Mouse (Mus musculus): ENCODE data around the gene Fuca1. TPM values are rescaled to one million over a fixed set of nuclear protein-coding genes. Genes with fewer than 3 reads are reported as not detected.

Fuca1 gene
- total and polyA plus RNA-seq, 3 experiments, result 26.8 to 48.6 TPM; not detected in 1

GRCm38 (mm10) chr4:135879021-135879420, 41.5 kb upstream of the Fuca1 start:
- H3K79me2 ChIP-seq (ENCODE audit: control insufficient read depth, insufficient read depth, low read length, poor library complexity), result peaks cover 1% of the 10 kb centered on the region; the same call in 1 of the 2 replicates
- no peak for TF ChIP-seq POLR2AphosphoS2 (IDR thresholded peaks at IDR 0.05; ENCODE audit: low read length)
- no peak for TF ChIP-seq GABPA (IDR thresholded peaks at IDR 0.05; ENCODE audit: low read depth, low read length)
- no peak for TF ChIP-seq MYB (IDR thresholded peaks at IDR 0.05; ENCODE audit: low read depth, low read length)
- no peak for TF ChIP-seq TAL1 (IDR thresholded peaks at IDR 0.05; ENCODE audit: low read length)
- TF ChIP-seq CTCF (IDR thresholded peaks at IDR 0.05 in 2 of 3, conservative IDR thresholded peaks at IDR 0.05 in 1 of 3; ENCODE audit: control insufficient read depth in 1 of 3, insufficient read depth in 1 of 3, low read depth in 2 of 3, low read length in 3 of 3, poor library complexity in 1 of 3, severe bottlenecking in 1 of 3), result no peak
- no peak for TF ChIP-seq RAD21 (IDR thresholded peaks at IDR 0.05; ENCODE audit: low read depth, low read length)
- no peak for TF ChIP-seq CHD2 (IDR thresholded peaks at IDR 0.05; ENCODE audit: low read length)
- TF ChIP-seq BHLHE40 (IDR thresholded peaks at IDR 0.05; ENCODE audit: borderline replicate concordance, low read depth, low read length), result no peak
- TF ChIP-seq ZC3H11A (IDR thresholded peaks at IDR 0.05; ENCODE audit: low read depth, low read length), result no peak
- no peak for TF ChIP-seq ZMIZ1 (IDR thresholded peaks at IDR 0.05; ENCODE audit: low read depth, low read length)
- TF ChIP-seq MAFK (IDR thresholded peaks at IDR 0.05; ENCODE audit: borderline replicate concordance, low read depth, low read length), result no peak
- no peak for TF ChIP-seq USF1 (IDR thresholded peaks at IDR 0.05; ENCODE audit: low read depth, low read length)
- no peak overlapping the region for H3K4me3 ChIP-seq (ENCODE audit: control insufficient read depth in 1 of 2, insufficient read depth in 1 of 2, low read depth in 2 of 2, low read length in 2 of 2)
- peaks cover 16 to 24% of the 10 kb centered on the region in 2 experiments for H3K4me1 ChIP-seq (ENCODE audit: control insufficient read depth in 1 of 2, insufficient read depth in 2 of 2, low read length in 2 of 2)
- no peak overlapping the region for H3K9ac ChIP-seq (ENCODE audit: control insufficient read depth, low read depth, low read length, poor library complexity, severe bottlenecking)
- no peaks in the 10 kb centered on the region for H3K9me3 ChIP-seq (replicated peaks; ENCODE audit: insufficient read depth, low read length)
- H3K36me3 ChIP-seq (ENCODE audit: control insufficient read depth in 1 of 2, insufficient read depth in 2 of 2, low read length in 2 of 2), result peaks cover 0 to 18% of the 10 kb centered on the region in 2 experiments; a peak in 2 of 4 replicates
- no peak overlapping the region for H3K27ac ChIP-seq (ENCODE audit: control insufficient read depth, low read depth, low read length)
- H3K27me3 ChIP-seq (ENCODE audit: control insufficient read depth in 1 of 2, insufficient read depth in 2 of 2, low read length in 2 of 2), result no peaks in the 10 kb centered on the region
- DNase-seq (ENCODE audit: low read depth, low spot score), result no peak

GRCm38 (mm10) chr4:135880018-135880417, 40.5 kb upstream of the Fuca1 start:
- H3K27ac ChIP-seq (ENCODE audit: control insufficient read depth, low read depth, low read length), result no peak overlapping the region
- peaks cover 0 to 8% of the 10 kb centered on the region in 2 experiments; a peak in 2 of 4 replicates for H3K36me3 ChIP-seq (ENCODE audit: control insufficient read depth in 1 of 2, insufficient read depth in 2 of 2, low read length in 2 of 2)
- no peaks in the 10 kb centered on the region; the same call in 1 of the 2 replicates for H3K79me2 ChIP-seq (ENCODE audit: control insufficient read depth, insufficient read depth, low read length, poor library complexity)
- no peak overlapping the region for H3K4me3 ChIP-seq (ENCODE audit: control insufficient read depth in 1 of 2, insufficient read depth in 1 of 2, low read depth in 2 of 2, low read length in 2 of 2)
- no peak for TF ChIP-seq CHD1 (IDR thresholded peaks at IDR 0.05; ENCODE audit: low read depth, low read length)
- TF ChIP-seq GABPA (IDR thresholded peaks at IDR 0.05; ENCODE audit: low read depth, low read length), result no peak
- no peak for TF ChIP-seq GATA1 (IDR thresholded peaks at IDR 0.05; ENCODE audit: low read depth, low read length)
- TF ChIP-seq KAT2A (conservative IDR thresholded peaks at IDR 0.05; ENCODE audit: low read depth, low read length), result no peak
- no peak for TF ChIP-seq HCFC1 (IDR thresholded peaks at IDR 0.05; ENCODE audit: low read depth, low read length)
- no peak for TF ChIP-seq NRF1 (IDR thresholded peaks at IDR 0.05; ENCODE audit: insufficient read depth, low read depth, low read length, poor library complexity, severe bottlenecking)
- TF ChIP-seq MAFK (IDR thresholded peaks at IDR 0.05; ENCODE audit: borderline replicate concordance, low read depth, low read length), result no peak
- no peak for TF ChIP-seq USF1 (IDR thresholded peaks at IDR 0.05; ENCODE audit: low read depth, low read length)
- no peak for TF ChIP-seq ETS1 (IDR thresholded peaks at IDR 0.05; ENCODE audit: low read depth, low read length)
- TF ChIP-seq USF2 (IDR thresholded peaks at IDR 0.05; ENCODE audit: borderline replicate concordance in 1 of 2, insufficient read depth in 1 of 2, low read depth in 1 of 2, low read length in 2 of 2), result no peak
- no peak for TF ChIP-seq ELF1 (IDR thresholded peaks at IDR 0.05; ENCODE audit: low read depth, low read length)
- TF ChIP-seq MAZ (IDR thresholded peaks at IDR 0.05; ENCODE audit: low read depth, low read length), result no peak
- TF ChIP-seq MYC (IDR thresholded peaks at IDR 0.05; ENCODE audit: low read depth, low read length), result no peak
- TF ChIP-seq MEF2A (IDR thresholded peaks at IDR 0.05; ENCODE audit: extremely low read depth, insufficient replicate concordance, low read depth, low read length, poor library complexity, severe bottlenecking), result no peak
- TF ChIP-seq RAD21 (IDR thresholded peaks at IDR 0.05; ENCODE audit: low read depth, low read length), result no peak
- no peak for TF ChIP-seq POLR2A (IDR thresholded peaks at IDR 0.05; ENCODE audit: control insufficient read depth in 1 of 2, insufficient read depth in 1 of 2, low read depth in 1 of 2, low read length in 2 of 2, poor library complexity in 1 of 2)
- TF ChIP-seq SMC3 (IDR thresholded peaks at IDR 0.05; ENCODE audit: low read depth, low read length), result no peak
- no peak for TF ChIP-seq EP300 (IDR thresholded peaks at IDR 0.05; ENCODE audit: low read depth in 1 of 2, low read length in 2 of 2)
- no peak for DNase-seq (ENCODE audit: low read depth, low spot score)
- H3K27me3 ChIP-seq (ENCODE audit: control insufficient read depth in 1 of 2, insufficient read depth in 2 of 2, low read length in 2 of 2), result no peaks in the 10 kb centered on the region
- H3K9ac ChIP-seq (ENCODE audit: control insufficient read depth, low read depth, low read length, poor library complexity, severe bottlenecking), result no peak overlapping the region
- peaks cover 7 to 14% of the 10 kb centered on the region in 2 experiments for H3K4me1 ChIP-seq (ENCODE audit: control insufficient read depth in 1 of 2, insufficient read depth in 2 of 2, low read length in 2 of 2)
- H3K9me3 ChIP-seq (replicated peaks; ENCODE audit: insufficient read depth, low read length), result no peaks in the 10 kb centered on the region
